Mouse (Mus musculus) right cerebral cortex, postnatal 10 days (tissue): ENCODE data around the gene Lfng.

Source experiments
- DNase-seq, 2 experiments: peaks; one replicate each; pipeline ENCODE4 v3.0.0; 2021; ENCODE audit warnings: low spot score in 2 of 2

The Lfng gene

DNA sequence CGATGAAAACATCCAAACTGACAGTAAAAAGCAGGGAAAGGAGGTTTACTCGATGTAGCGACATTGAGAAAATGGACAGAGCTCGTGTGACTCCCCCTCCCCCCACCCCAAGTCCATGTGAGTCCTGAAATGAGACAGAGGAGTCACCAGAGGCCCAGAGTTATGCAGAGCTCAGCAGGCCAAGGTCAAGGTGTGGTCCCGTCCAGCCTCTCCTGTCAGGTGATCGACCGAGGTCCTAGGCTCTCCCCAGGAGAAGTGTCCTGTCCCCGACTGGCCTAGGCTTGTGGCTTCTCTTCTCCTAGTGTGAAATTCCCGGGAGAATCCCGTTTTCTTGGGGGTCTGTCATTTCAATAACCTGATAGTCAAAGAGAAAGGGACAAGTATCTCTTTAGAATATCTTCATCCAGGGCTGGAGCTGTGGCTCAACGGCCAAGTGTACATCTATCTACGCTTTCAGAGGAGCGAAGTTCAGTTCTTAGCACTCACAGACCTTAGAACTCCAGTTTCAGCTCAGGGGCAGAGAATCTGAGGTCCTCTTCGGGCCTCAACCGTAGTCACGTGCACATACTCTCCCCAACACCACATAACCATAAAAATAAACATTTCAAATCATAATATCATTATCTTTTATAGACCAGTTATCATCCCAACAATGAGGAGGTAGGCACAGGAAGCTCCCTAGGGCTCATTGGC, 17.9 kb upstream of the Lfng start:
- no peak for DNase-seq

DNA sequence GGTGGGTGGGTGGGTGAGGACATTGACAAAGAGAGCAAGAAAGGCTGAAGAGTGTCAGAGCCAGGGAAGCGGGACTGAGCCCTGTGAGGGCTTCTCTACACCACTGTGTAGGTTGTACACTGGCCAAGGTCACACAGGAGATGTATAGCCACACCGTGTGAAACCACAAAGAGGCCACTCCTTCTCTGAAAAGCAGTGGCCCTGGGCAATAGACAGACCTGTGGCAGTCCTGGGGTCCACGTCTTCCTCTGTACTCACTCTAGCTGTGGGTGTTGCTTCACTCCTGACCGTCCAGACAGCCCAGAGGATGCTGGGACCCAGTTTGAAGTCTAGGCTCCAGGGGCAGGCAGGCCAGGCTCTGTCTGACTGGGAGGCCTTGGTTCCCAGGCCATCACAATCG, 12.3 kb upstream of the Lfng start:
- DNase-seq, result no peak

DNA sequence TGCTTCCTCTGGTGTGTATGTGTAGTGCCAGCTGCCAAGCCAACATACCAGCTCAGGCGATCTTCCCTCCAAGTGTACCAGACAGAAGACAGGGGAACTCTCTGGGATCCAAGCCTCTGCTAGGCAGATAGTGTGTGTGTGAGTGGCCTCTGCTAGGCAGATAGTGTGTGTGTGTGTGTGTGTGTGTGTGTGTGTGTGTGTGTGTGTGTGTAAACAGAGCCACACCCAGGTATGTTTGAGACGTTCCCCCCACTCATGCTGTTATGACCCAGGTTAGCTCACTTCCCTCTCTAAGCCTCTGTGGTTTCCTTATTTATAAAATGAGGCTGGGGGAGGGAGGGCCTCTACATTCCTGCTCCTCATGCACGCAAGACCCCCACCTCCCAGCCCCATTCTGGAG, 10.7 kb upstream of the Lfng start:
- DNase-seq, result no peak

DNA sequence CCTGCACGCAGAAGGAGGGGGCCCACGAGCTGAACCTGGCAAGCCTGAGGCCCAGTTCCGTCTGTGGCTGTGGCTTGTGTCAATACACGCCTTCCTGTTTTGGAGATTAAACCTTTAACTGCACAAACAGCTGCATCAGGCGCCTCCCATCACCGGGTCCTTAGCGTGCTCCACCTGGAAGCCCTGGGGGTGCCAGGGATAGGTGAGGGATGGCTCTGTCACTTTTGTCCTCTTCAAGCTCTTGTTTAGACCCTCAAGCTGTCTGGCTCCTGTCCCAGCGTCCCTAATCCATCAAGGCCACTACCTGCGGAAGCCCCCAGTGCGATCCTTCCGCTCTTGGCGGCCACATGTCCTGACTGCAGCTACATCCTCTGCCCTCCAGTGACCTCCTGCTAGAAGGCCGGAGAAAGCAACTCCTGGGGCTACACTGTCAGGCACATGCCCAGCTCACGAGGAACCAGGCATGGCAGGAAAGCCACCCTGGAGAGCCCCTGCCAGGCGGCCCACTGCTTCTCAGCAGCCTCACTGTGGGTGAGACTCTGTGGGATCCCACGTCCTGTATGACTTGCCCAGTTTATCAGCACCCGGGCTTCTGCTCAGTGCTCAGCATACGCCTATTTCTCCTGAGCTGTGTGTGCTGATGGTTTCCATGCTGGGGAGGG, 10.1 kb upstream of the Lfng start:
- DNase-seq, result no peak

DNA sequence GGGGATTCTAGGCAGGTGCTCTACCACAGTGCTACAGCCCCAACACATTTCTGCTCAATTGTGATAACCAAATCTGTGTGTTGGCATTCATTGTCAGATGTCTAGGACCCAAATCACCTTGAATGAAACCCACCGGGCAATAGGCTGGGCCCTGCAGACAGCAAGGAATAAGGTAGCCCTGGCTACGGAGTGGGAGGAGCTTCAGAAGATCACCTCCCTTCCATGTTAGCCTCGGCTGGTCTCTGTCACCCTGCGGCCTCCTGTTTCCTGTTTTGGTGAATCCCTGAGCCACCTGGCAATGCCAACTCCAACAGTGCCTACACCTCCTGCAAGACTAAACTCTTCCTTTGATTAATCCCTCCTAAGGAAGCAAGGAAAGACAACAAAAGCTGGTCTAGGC, 9.3 kb upstream of the Lfng start:
- no peak for DNase-seq

DNA sequence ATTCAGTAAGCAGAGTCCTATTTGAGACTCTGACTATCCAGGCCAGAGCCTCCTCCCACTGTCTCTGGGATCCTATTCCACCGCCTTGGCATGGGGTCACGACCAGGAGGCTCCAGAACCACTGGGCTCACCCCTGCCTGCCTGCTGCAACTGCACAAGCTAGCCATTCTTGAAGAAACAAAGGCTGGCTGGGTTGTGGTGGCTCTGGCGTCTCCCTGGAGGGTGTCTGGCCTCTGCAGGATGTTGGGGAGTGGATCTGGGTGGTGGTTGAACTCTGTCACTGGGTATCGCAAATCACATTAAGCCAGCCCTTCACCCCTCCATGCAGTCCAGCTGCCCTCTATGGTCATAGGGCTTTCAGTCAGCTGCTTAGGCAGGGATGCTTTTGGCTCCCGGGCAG, 7.2 kb upstream of the Lfng start:
- no peak for DNase-seq

DNA sequence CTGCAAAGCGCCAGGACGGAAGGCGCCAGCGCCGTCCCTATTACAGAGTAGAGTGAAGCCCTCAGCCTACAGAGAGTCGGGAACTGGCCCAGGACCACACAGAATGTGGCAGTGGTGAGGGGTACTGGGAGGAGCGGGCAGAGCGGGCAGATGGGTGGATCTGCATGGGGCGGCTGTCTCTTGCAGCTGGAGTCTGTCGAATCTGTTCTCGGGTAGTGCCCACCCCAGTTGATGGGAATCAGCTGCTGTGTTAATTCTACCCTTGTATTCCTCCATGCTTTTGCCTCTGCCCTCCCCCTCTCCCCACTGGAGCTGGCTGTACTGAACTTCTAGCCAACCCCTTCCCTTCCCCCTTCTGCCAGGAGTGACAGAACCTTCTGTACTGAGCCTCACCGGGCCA, 5.4 kb upstream of the Lfng start:
- peak; percentile 33 to 43 for DNase-seq

DNA sequence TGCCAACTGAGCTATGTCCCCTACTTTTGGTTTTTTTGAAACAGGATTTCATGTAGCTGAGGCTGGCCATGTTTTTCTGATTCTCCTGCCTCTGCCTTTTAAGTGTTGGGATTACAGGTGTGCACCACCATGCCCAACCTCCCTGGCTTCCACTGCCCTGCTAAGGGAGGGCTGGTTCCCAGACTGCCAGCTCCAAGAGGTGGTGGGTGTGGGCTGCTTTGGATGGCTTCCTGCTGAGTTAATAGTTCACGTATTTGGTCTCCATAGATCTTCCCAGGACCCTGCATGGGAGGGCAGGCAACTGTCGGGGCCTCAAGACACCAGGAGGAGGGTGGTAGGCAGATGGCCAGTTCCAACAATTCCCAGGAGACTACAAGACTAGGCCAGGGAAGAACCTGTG, 4.6 kb upstream of the Lfng start:
- no peak for DNase-seq

DNA sequence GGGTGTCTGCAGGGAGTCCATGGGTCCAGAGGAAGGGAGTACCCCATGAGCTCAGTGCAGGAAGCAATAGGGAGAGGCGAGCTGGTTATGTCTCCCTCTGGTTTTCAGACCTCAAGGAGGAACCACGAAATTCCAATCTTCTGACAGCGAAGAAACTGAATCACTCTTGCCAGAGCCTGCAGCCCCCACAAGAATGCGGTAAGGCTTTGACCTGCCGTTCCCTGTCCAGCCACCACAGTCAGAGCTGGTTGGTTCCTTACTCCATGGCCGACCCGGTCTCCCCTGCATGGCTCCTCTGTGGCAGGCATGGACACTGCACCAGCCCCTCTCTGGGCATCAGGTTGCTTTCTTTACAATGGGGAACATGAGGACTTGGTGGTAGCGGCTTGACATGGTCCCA, 2.7 kb upstream of the Lfng start:
- no peak for DNase-seq

DNA sequence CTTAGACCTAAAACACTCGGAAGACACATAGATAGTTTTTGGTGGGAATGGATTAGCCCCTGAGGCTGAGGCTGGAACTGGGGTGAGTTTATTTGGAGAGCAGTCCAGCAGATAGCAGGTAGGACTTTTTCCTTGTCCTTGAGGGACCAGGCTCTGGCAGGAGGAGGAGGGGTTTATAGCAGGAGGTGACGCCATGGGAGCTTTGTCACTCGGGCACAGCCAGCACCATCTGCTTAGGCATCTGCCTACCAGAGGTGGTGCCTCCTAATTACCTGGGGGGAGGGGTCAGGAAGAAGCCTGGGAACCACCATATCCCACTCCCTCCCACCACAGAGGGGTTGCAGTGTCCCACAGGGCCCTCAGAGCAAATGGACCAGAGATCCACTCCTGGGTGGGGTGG, 1.9 kb upstream of the Lfng start:
- no peak for DNase-seq

DNA sequence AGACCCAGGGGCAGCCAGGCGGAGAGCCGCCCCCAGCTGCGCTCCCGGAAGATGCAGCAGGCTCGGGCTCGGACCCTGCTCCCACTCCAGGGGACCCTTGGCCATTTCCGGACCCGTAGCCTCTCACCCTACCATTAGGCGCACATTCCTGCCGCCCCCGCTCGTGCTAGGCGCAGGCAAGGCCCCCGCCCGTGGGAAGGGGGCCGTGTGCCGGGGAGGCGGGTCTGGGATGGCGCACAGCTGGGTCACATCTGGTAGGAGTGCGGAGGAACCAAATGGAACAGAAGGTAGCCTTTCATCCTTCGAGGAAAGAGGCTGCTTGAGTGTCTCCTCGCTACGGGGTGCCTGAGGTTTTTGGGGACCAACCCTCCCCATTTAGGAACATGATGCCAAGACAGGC, 734 bp upstream of the Lfng start:
- DNase-seq, result peak in 1 of 2 experiments; percentile 19

DNA sequence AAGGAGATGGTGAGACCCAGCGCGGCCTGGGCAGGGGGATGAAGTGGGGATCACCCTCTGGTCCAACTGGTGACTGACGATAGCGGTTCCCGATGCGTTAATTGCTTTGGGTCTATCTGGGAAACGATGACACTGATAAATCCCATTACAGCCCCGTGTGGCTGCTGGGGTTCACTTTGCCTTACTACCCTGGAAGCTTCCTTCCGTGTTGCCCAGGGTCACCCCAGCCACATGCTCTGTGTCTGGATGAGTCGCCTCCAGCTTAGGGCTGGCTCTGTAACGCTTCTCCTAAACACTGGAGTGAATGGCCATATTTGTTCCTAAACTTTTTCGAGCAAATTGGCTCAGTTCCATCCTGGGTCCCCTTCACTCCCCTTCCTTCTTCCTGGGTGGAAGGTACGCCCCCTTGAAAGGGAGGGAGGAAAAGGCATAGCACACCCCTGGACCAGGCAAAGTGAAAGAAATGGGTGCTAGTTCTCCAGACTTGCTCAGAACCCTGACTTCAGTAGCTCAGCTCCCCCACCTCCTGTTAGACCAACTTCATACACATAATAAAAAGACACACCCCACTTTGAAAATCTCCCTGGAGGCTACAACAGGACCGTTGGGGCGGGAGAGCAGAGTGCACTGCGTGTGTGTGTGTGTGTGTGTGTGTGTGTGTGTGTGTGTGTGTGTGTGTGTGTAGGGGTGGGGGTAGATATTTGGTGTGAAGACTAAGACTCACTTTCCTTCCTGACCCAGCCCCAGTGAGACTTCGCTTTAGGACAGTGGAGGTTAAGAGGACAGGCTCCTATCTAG, 915 bp downstream of the Lfng start:
- DNase-seq, result no peak

DNA sequence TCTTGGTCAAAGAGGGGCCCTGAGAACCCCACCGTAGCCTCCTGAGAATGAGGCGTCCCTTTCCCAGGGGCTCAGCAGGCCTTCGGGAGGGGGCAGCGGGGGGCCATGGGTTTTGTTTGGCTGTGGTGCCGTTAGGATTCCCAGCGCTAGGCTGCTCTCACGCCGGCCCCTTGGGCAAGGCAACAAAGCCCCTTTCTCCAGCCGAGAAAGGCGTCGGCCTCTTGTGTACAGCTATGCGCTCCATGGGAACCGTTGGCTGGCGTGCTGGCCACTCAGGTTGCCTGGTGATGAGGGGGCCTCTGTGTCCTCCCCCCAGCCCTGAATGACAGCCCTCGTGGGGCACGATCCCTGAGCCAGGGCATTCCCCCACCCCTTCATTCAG, 1.5 kb downstream of the Lfng start:
- DNase-seq, result peak; percentile 74 to 76

DNA sequence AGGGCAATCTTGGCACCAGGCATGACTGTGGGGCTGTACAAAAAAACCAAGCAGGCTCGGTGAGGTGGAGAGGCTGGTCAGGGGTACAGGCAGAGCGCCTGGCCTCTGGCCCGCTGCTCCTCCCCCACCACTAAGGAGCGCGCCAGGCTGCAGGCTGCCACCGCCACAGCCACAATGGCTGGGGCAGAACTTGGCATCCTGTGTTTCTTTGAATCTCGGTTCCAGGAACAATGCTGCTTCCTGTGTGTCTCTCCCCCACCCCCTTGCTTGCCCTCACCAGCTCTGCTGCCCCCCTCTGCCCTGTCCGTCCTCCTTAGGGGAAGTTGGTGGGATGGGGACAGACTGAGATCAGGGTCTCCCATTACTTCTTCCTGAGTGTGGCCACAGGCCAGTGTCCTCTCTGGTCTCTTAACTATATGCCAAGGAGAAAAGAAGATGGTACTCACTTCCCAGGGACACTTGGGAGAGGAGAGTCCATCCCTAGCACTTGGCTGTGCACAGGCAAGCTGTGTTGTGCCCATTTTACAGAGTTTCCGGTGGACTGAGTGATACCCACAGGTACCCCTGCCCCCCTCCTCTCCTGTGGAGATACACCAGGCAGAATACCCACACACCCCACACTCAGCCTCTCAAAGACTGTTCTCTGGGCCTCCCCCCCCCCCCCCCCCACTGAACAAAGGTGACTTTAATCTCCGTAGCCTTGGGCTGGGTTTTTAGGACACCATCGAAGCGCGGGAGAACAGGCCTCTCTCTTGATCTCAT, 2.6 kb downstream of the Lfng start:
- DNase-seq, result peak; percentile 80 to 86

DNA sequence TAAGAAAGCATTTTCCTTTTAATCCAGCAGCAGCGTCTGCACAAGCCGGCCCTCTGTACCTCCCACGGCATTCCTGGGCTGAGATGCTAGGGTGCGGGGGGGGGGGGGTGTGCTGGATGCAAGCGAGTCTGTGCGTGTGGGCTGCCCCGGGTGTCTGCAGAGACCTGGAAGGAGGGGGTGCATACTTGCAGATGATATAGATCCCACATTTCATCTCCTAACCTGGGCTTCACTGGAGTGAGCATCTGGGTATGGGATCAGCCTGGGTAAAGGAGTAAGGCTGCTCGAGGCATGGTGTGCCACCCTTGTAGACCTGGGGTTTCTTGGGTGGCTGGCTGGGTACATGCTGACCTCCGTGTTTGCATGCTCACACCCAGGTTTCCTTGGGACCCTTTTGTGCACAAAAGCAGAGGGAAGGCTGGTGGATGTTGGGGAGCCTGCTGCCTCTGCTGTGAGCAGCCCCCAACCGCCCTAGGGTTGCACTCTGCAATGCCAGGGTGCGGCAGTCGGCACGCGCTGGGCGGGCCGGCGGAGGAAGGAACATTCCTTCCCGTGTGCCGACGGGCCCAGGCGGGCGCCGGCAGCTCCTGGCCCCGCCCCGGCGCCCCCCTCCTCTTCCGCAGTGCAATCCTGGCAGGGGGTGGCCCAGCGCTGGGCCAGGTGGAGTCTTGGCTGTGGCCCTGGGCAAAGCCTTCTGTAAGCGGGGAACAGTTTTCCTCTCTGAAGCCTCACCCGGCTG, 3.3 kb downstream of the Lfng start:
- peak in 1 of 2 experiments; percentile 47 for DNase-seq

DNA sequence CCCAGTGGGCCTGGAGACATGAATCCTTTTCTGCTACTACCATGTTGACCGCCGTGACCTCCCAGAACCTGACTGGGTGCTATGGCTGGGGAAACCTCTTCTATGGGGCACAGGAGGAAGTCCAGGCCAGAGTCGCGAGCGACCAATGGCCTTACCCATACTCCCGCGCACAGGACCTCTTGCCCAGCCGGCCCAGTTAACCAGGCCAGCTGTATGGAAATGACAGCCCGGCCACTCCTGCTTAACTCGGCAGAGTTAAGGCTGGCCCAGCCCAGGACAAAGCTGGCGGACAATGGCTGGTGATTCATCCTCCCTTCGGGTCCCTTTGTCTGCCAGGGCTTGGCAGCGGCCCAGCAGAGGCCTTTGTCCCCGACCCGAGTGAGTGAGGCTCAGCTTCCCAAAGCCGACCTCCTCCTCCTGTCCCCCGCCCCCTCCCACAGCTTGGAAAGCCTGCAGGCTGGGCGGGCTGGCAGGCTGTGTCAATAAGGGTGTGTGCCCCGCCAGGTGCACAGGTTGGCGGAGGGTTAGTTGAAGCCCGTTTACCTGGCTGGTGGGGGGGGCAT, 4.0 kb downstream of the Lfng start:
- DNase-seq, result peak; percentile 81

DNA sequence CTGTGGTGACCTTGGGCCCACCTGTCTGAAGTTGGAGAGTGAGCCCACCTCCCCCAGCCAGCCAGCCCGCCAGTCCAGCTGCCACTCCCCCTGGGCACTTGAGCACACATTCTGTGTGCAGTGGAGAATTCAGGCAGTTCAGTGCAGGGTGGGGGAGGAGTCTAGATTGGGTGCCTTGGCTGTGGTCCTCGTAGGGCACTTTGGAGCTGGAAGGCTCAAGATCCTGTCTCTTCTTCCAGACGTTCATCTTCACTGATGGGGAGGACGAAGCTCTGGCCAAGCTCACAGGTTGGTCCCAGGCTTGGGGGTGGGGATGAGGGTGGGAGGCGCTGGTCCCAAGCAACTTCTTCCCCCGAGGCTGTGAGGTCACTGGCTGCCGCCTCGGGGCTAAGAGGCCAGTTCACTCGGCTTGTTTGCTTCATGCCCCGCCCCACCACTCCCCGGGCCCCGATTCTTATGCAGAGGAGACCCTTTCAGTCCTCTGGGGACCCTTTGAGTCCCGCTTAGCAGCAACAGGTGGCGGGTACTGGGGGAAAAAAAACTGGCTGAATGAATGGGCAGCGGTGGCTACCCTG, 4.6 kb downstream of the Lfng start:
- peak in 1 of 2 experiments; percentile 47 for DNase-seq

DNA sequence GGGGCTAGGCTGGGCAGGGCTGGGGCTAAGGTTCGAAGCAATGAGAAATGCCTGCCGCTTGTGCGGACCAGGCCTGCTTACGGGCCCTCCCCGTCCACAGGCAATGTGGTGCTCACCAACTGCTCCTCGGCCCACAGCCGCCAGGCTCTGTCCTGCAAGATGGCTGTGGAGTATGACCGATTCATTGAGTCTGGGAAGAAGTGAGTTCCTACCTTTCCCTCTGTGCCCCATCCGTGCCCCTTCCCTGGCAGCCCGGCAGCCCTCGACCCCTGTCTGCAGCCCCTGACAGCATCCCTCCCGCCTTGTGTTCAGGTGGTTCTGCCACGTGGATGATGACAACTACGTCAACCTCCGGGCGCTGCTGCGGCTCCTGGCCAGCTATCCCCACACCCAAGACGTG, 5.1 kb downstream of the Lfng start:
- DNase-seq, result peak in 1 of 2 experiments; percentile 26

DNA sequence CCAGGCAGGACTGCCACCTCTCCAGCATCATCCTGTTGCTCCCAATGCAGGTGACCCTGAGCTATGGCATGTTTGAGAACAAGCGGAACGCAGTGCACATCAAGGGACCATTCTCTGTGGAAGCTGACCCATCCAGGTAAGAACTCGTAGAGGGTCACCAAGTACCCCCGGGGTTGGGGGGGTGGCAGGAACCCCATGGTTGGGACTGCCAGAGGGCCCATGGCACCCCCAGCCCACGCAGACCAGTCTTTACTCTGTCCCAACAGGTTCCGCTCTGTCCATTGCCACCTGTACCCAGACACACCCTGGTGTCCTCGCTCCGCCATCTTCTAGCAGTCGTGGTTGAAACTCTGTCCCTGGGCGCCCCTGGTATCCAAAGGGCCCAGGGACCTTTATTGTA, 7.0 kb downstream of the Lfng start:
- no peak for DNase-seq

DNA sequence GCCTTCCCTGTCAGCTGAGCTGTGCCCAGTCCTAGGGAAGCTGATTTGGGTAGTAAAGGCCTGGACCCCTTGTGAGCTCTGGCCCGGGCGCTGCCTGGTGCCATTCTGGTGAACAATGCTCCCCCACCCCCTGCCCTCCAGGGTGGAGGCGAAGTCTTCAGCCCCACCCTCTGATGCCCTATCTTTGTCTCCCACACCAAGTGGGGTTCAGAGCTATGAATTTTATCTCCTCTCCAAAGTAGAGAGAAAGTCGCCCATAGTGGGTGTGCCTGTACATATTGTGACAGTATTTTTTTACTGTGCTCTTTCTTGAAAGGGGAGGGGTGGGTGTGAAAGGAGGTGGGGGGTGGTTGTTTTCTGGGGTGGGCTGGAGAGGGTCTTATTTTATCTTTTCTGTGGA, 7.7 kb downstream of the Lfng start:
- no peak for DNase-seq
